Mouse (Mus musculus) liver, postnatal 0 days (tissue): ENCODE measurements around the gene Nat8f4.

ENCODE experiments used
- CTCF ChIP-seq: sonication (generic); IDR thresholded peaks from 2 replicates; pipeline ENCODE4 v1.5.1; 2016; ENCODE audit warnings: antibody characterized with exemption, low read depth
- EP300 ChIP-seq: IDR thresholded peaks from 2 replicates; pipeline ENCODE4 v1.6.1; 2016; ENCODE audit warnings: antibody characterized with exemption, low read depth, mild to moderate bottlenecking

- TF ChIP-seq CTCF (no peak), EP300 (no peak)
These were observed 55.4 kb downstream of the Nat8f4 start for GRCm38 (mm10) chr6:85849240-85849639.
